Mouse (Mus musculus): ENCODE data around the gene Creb3l1. TPM values are rescaled to one million over a fixed set of nuclear protein-coding genes. Genes with fewer than 3 reads are reported as not detected.

Creb3l1 gene
- polyA plus RNA-seq, 1 experiment from 2014 or later: 0.86 TPM

GRCm38 (mm10) chr2:92008623-92009404, 15.5 kb downstream of the Creb3l1 start:
- Histone ChIP-seq H3K27ac (peak overlapping the region; percentile 87), H3K27me3 (ENCODE audit: poor library complexity, severe bottlenecking) (peaks cover 48% of the 10 kb centered on the region), H3K36me3 (replicated peaks) (no peaks in the 10 kb centered on the region), H3K4me1 (peaks cover 47% of the 10 kb centered on the region), H3K9me3 (no peaks in the 10 kb centered on the region), H3K4me3 (peak overlapping the region; percentile 61)
- DNase-seq (ENCODE audit: extremely low spot score, low spot score): no peak
- 3% methylated on average over 20 of the region's 20 CpGs for whole genome bisulfite sequencing

- no peaks in the 10 kb centered on the region for H3K36me3 ChIP-seq (replicated peaks)
- peaks cover 40% of the 10 kb centered on the region for H3K4me1 ChIP-seq
- H3K27ac ChIP-seq: peak overlapping the region; percentile 87
- H3K4me3 ChIP-seq: peak overlapping the region; percentile 61
- WGBS: under 1% methylated on average over 31 of the region's 34 CpGs
- DNase-seq (ENCODE audit: extremely low spot score, low spot score): peak; percentile 98
- no peaks in the 10 kb centered on the region for H3K9me3 ChIP-seq
- H3K27me3 ChIP-seq (ENCODE audit: poor library complexity, severe bottlenecking): peaks cover 43% of the 10 kb centered on the region
Observed at GRCm38 (mm10) chr2:92007933-92008622, 16.2 kb downstream of the Creb3l1 start.

DNA sequence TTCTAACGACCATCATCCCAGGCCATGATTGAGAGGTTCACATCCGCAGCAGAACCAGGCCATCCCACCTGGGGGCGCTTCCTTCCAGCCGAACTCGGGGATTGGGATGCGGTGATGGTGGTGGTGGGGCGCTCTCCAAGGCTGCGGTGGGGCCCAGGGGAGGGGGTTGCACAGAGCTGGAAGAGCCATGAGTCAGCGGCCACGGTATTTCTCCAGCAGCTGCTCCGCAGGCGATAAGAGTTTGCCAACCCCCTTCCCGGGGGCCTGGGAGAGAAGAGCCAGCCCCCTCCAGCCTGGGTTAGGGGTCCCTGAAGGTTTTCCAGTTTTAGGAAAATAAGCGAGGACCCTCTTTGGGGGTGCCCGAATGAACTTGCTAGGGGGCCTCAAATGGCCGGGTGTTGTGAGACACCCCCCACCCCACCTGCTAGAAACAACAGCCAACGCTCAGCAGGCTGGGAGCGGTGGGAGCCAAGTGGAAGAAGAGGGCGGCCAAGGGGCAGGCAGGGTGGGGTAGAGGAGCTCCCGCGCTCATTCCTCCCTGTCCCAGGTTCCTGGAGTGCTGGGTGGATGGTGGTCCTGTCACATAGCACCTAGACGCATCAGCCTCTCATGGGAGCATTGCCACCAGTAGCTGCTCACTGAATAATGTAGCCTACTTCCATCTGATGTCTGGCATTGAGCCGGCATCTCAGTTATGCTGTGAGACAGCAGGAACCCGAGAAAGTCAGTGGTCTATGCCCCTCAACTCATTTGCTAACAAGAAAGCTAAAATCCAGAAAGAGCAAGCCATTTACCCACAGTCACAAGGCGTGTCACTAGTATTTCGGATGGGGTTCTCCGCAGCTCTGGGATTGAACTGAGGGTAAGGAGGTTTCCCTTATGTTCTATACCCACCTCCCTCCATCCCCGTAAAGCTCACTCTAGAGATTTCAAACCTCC, 17.1 kb downstream of the Creb3l1 start:
- DNase-seq (ENCODE audit: extremely low spot score, low spot score): peak; percentile 71
- Histone ChIP-seq H3K36me3 (replicated peaks) (no peaks in the 10 kb centered on the region), H3K27ac (peak overlapping the region; percentile 87), H3K27me3 (ENCODE audit: poor library complexity, severe bottlenecking) (peaks cover 39% of the 10 kb centered on the region), H3K4me1 (peaks cover 33% of the 10 kb centered on the region), H3K4me3 (peak overlapping the region; percentile 61), H3K9me3 (no peaks in the 10 kb centered on the region)
- WGBS: 1% methylated on average over 28 of the region's 28 CpGs

GRCm38 (mm10) chr2:92006491-92006890, 17.8 kb downstream of the Creb3l1 start:
- H3K9me3 ChIP-seq: no peaks in the 10 kb centered on the region
- H3K27ac ChIP-seq: peak overlapping the region; percentile 87; the same call in 1 of the 2 replicates
- WGBS: 42% methylated on average over 6 of the region's 6 CpGs
- peaks cover 39% of the 10 kb centered on the region for H3K27me3 ChIP-seq (ENCODE audit: poor library complexity, severe bottlenecking)
- no peaks in the 10 kb centered on the region for H3K36me3 ChIP-seq (replicated peaks)
- no peak for DNase-seq (ENCODE audit: extremely low spot score, low spot score)
- H3K4me1 ChIP-seq: peaks cover 30% of the 10 kb centered on the region
- H3K4me3 ChIP-seq: peak overlapping the region; percentile 61

DNA sequence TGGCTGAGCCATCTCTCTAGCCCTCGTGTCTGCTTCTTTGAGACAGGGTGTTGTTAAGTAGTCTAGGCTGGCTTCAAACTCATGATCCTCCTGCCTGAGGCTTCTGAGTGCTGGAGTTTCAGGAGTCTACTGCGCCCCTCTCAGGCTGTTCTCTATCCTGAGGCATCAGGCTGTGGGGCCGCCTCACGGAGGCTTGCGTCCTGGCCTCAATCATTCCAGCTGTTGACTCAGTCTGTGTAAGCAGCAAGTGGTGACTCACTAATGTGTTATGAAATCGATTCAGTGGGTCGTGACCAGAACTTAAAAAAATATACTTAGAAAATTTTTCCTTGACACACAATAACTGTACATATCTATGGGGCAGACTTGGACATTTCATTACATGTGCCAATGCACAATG, 19.7 kb downstream of the Creb3l1 start:
- Histone ChIP-seq H3K27ac (no peak overlapping the region), H3K4me3 (no peak overlapping the region), H3K9me3 (no peaks in the 10 kb centered on the region), H3K4me1 (peaks cover 30% of the 10 kb centered on the region), H3K27me3 (ENCODE audit: poor library complexity, severe bottlenecking) (peaks cover 29% of the 10 kb centered on the region), H3K36me3 (replicated peaks) (no peaks in the 10 kb centered on the region)
- no peak for DNase-seq (ENCODE audit: extremely low spot score, low spot score)
- 81% methylated on average over 7 of the region's 7 CpGs for WGBS

DNA sequence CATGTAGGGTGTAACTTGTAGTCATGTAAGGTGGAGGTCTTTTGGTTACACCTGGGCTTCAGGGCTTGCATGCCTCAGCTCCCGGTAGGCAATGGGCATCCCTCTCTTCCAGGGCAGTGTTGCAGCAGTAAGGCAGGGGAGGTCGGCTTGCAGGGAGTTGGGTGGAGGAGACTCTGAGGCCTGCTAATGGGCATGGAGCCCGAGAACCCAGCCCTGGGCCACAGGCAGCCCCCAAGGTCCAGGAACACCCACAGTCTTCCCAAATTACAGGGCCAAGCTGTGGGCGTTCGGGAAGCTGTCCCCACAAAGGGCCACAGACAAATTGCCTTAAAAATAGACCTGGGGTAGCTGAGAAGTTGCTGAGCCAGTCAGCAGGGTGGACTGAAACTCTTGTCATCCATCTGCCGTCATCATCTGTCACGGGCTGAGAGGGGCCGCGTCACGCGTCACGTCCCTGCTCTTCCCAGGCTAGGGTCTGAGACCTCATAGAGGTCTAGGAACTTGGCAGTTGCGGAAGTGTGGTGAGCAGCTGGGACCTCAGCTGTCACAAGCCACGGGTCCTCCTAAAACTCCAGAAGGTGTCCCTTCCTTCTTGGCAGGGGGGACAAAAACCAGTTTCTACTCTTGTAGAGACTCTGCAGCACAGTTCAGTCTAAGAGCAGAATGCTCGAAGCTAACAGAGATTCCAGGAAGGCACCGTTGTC, 26.2 kb downstream of the Creb3l1 start:
- Histone ChIP-seq H3K4me1 (peaks cover 15% of the 10 kb centered on the region), H3K27ac (no peak overlapping the region), H3K9me3 (no peaks in the 10 kb centered on the region), H3K36me3 (replicated peaks) (no peaks in the 10 kb centered on the region), H3K27me3 (ENCODE audit: poor library complexity, severe bottlenecking) (peaks cover 9% of the 10 kb centered on the region; the same call in 1 of the 2 replicates), H3K4me3 (no peak overlapping the region)
- 90% methylated on average over 16 of the region's 16 CpGs for whole genome bisulfite sequencing
- DNase-seq (ENCODE audit: extremely low spot score, low spot score): no peak

DNA sequence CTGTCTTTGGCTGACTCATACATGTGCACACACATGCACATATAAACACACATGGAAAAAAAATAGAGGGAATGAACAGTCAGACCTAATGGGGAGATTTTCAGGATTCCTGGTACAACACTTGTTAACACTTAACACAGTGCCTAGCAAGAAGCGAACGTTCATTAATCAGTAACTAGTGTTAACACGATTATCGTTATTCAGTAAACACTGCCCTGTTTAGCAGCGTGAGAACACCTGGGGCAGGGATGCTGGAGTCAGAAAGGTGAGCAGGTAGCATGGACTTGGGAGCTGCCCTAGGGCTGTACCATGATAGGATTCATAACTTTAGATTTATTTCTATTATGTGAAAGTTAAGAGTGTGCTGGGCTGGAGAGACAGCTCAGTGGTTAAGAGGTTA, 28.3 kb downstream of the Creb3l1 start:
- Histone ChIP-seq H3K36me3 (replicated peaks) (no peaks in the 10 kb centered on the region), H3K4me1 (peaks cover 15% of the 10 kb centered on the region), H3K27me3 (ENCODE audit: poor library complexity, severe bottlenecking) (peaks cover 15% of the 10 kb centered on the region; the same call in 1 of the 2 replicates), H3K27ac (no peak overlapping the region), H3K4me3 (no peak overlapping the region), H3K9me3 (no peaks in the 10 kb centered on the region)
- 88% methylated on average over 5 of the region's 5 CpGs for WGBS
- DNase-seq (ENCODE audit: extremely low spot score, low spot score): no peak

DNA sequence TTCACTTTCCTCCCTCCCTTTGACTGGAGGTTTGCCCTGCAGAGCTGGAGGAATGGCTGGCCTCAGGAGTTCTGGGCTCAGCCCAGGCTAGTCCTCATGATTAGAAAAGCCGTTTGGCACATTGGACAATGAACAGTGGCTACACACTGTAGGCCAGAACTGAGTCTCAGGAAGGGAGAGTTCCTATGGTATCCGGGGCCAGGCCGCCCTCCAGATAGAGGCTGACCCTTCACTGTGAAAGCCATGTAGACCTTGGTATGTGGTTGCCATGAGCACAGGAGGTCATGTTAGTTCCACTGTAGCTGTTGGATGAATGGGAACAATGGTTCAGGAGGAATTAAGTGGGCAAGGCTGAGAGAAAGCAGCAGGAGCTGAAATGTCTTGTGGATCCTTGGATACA, 30.9 kb downstream of the Creb3l1 start:
- Histone ChIP-seq H3K27me3 (ENCODE audit: poor library complexity, severe bottlenecking) (peaks cover 15% of the 10 kb centered on the region; the same call in 1 of the 2 replicates), H3K4me3 (no peak overlapping the region), H3K4me1 (peaks cover 15% of the 10 kb centered on the region), H3K27ac (peak overlapping the region; percentile 20; the same call in 1 of the 2 replicates), H3K36me3 (replicated peaks) (no peaks in the 10 kb centered on the region), H3K9me3 (peaks cover 2% of the 10 kb centered on the region; the same call in 1 of the 2 replicates)
- 74% methylated on average over 3 of the region's 3 CpGs for WGBS
- DNase-seq (ENCODE audit: extremely low spot score, low spot score): no peak

DNA sequence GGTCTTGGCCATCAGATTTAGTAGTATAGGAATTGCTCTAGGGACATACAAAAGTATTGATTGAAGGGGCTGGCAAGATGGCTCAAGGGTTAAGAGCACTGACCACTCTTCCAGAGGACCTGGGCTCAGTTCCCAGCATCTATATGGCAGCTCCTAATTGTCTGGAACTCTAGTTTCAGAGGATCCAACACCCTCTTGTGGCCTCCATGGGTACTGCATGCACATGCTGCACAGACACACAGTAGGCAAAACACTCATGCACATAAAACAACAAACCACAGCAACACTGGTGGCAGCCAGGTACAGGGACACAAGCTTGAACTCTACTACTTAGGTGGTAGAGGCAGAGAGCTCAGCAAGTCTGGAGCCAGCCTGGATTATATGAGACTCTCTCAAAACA, 34.6 kb downstream of the Creb3l1 start:
- no peak for DNase-seq (ENCODE audit: extremely low spot score, low spot score)
- Histone ChIP-seq H3K27me3 (ENCODE audit: poor library complexity, severe bottlenecking) (peaks cover 18% of the 10 kb centered on the region), H3K9me3 (peaks cover 2% of the 10 kb centered on the region; the same call in 1 of the 2 replicates), H3K27ac (no peak overlapping the region), H3K4me3 (no peak overlapping the region), H3K36me3 (replicated peaks) (no peaks in the 10 kb centered on the region), H3K4me1 (peaks cover 35% of the 10 kb centered on the region)

GRCm38 (mm10) chr2:91987542-91987941, 36.8 kb downstream of the Creb3l1 start:
- H3K27ac ChIP-seq: no peak overlapping the region
- peaks cover 24% of the 10 kb centered on the region for H3K27me3 ChIP-seq (ENCODE audit: poor library complexity, severe bottlenecking)
- peaks cover 2% of the 10 kb centered on the region; the same call in 1 of the 2 replicates for H3K9me3 ChIP-seq
- no peak overlapping the region for H3K4me3 ChIP-seq
- H3K4me1 ChIP-seq: peaks cover 41% of the 10 kb centered on the region
- WGBS: 1% methylated on average over 3 of the region's 3 CpGs
- peak; percentile 85 for DNase-seq (ENCODE audit: extremely low spot score, low spot score)
- no peaks in the 10 kb centered on the region for H3K36me3 ChIP-seq (replicated peaks)

- H3K27ac ChIP-seq: peak overlapping the region; percentile 71
- DNase-seq (ENCODE audit: extremely low spot score, low spot score): no peak
- WGBS: 2% methylated on average over 5 of the region's 5 CpGs
Observed at GRCm38 (mm10) chr2:91986071-91986470, 38.2 kb downstream of the Creb3l1 start.

More at GRCm38 (mm10) chr2:91986071-91986470, 38.2 kb downstream of the Creb3l1 start:
- Histone ChIP-seq H3K4me3 (no peak overlapping the region), H3K27me3 (ENCODE audit: poor library complexity, severe bottlenecking) (peaks cover 19% of the 10 kb centered on the region), H3K4me1 (peaks cover 44% of the 10 kb centered on the region), H3K9me3 (peaks cover 2% of the 10 kb centered on the region; the same call in 1 of the 2 replicates), H3K36me3 (replicated peaks) (no peaks in the 10 kb centered on the region)

Data from forebrain, embryonic 10.5 days (tissue).